Mouse (Mus musculus) hindbrain, embryonic 12.5 days (tissue): ENCODE data around the gene Rab40c. TPM values are rescaled to one million over a fixed set of nuclear protein-coding genes. Genes with fewer than 3 reads are reported as not detected.

ENCODE experiments used
- ATAC-seq: fragments of 200-750 bp; cut with Nextera tagmentation; 2 replicates; pipeline ENCODE4 v1.8.0; 2017; ENCODE audit warnings: moderate TSS enrichment; ENCODE audit not compliant: low FRiP score
- H3K27ac ChIP-seq: fragments of 300-500 bp; sonication (generic); 2 replicates; pipeline ENCODE4 v1.5.1; 2016; ENCODE audit warnings: mild to moderate bottlenecking
- H3K27me3 ChIP-seq: fragments of 300-500 bp; sonication (generic); 2 replicates; pipeline ENCODE4 v1.6.1; 2016; ENCODE audit warnings: mild to moderate bottlenecking
- H3K36me3 ChIP-seq: fragments of 300-500 bp; sonication (generic); 2 replicates; pipeline ENCODE4 v1.6.1; 2016; ENCODE audit warnings: mild to moderate bottlenecking
- H3K4me1 ChIP-seq: fragments of 300-500 bp; sonication (generic); 2 replicates; pipeline ENCODE4 v1.6.1; 2016
- H3K4me2 ChIP-seq: fragments of 300-500 bp; sonication (generic); replicated peaks from 2 replicates; pipeline ENCODE4 v1.6.1; 2016; ENCODE audit warnings: mild to moderate bottlenecking
- H3K4me3 ChIP-seq: fragments of 300-500 bp; sonication (generic); 2 replicates; pipeline ENCODE4 v1.5.1; 2016; ENCODE audit warnings: mild to moderate bottlenecking
- H3K9ac ChIP-seq: fragments of 300-500 bp; sonication (generic); 2 replicates; pipeline ENCODE4 v1.6.1; 2016; ENCODE audit warnings: mild to moderate bottlenecking, moderate library complexity
- H3K9me3 ChIP-seq: fragments of 300-500 bp; sonication (generic); replicated peaks from 2 replicates; pipeline ENCODE4 v1.6.1; 2016; ENCODE audit warnings: mild to moderate bottlenecking
- WGBS: fragments of 180-500 bp; shearing (Covaris S2); methylation state at CpG from one replicate; pipeline ENCODE4 v1.1.7; 2016; 5-methylcytosine and 5-hydroxymethylcytosine counted together
- polyA plus RNA-seq: library from polyadenylated mRNA; unstranded; fragments of >200 nt; fragmentation: Nextera tagmentation; extraction: Ambion mirVana; gene quantifications from 2 replicates; pipeline ENCODE4 v1.2.1, GENCODE M21; 2016

Rab40c gene
- polyA plus RNA-seq = 42.1 and 43.6 TPM in 2 replicates

DNA sequence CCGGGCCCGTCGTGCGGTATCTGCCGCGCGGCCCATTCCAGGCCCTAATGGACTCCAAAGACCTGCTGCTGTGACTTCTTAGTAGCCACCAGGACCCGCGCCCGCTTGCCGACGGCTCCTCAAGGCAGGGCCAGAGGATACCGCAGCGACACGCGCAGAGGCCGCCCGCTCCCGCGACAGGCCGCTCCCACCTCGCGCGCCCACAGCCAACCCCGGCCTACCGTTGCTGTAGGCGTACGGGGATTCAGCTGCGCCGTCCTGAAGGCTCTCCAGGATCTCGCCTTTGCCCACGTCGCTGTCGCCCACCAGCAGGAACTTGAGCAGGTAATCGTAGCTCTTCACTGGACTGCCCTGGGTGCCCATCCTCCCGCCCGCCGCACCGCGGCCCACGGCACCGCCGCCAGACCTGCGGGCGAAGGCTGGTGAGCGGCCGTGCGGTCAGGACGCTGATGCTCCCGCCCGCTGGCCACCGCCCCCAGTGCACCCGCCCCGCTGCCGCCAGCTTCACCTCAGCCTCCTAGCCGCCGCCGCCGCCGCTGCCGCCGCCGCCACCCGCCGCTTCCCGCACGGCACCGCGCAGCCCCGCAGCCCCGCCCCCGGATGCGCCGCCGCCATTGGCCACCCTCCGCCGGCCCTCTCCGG is at the start of gene Rab40c:
TSS of gene Rab40c (minus strand) at position 584 of the 642 bp plus-strand sequence.
- Histone ChIP-seq H3K27ac (peak within 1 kb of the TSS; percentile 96), H3K4me1 (peaks cover 22% of the 10 kb centered on the region), H3K36me3 (0 out of 2 replicates have a peak, but pooled peaks cover 11% of the 10 kb centered on the region), H3K27me3 (no peaks in the 10 kb centered on the region), H3K9me3 (no peaks in the 10 kb centered on the region), H3K4me2 (peak within 1 kb of the TSS; percentile 78), H3K4me3 (peak within 1 kb of the TSS; percentile 87), H3K9ac (peak within 1 kb of the TSS; percentile 84)
- WGBS = under 1% methylated on average over 75 of the region's 78 CpGs
- peak; percentile 1; the same call in 1 of the 2 replicates for ATAC-seq

DNA sequence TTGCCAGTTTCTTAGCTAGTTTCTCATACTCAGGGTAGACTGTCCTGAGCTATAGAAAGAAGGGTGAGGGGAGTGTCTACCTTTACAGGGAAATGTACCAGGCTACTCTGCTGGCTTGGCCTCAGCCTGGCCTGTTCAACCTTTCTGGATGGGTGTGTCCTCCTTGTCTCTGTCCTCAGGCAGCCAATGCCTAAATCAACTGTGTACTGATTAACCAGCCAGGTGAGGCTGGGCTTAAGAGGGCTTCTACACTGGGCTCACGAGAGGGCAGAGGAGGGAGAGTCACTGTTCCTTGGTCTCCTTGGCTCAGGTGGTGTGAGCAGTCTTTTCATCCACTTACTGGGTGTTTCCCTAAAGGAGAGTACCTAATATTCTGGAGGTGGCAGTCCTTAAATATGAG is 48.6 kb upstream of the Rab40c start:
- no peak overlapping the region for H3K4me2 ChIP-seq
- H3K27ac ChIP-seq = no peak overlapping the region
- H3K9me3 ChIP-seq = no peaks in the 10 kb centered on the region
- H3K36me3 ChIP-seq = peaks cover 23% of the 10 kb centered on the region; the same call in 1 of the 2 replicates
- no peaks in the 10 kb centered on the region for H3K4me1 ChIP-seq
- no peaks in the 10 kb centered on the region for H3K27me3 ChIP-seq
- no peak overlapping the region for H3K4me3 ChIP-seq
- no peak for ATAC-seq
- WGBS = 94% methylated on average over 1 of the region's 1 CpGs
- no peak overlapping the region for H3K9ac ChIP-seq

DNA sequence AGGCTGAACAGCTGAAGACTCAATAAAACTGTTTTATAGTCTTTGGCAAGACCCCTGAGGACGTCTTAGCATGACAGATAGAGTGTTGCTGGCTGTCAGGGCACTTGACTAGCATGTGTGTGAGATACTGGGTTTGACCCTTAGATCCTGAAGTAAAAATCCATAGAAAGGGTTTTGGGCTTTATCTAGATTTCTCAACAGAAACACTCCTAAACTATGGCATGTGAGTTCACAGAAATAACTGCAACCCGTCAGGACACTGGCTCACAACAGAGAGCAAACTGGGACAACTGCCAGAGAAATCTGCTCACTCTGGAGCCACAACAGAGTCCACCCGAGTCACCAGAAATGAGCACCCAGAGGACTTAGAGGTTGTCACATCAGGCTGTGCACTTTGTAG is 48.1 kb upstream of the Rab40c start:
- no peaks in the 10 kb centered on the region for H3K9me3 ChIP-seq
- no peak overlapping the region for H3K9ac ChIP-seq
- H3K4me3 ChIP-seq = no peak overlapping the region
- H3K36me3 ChIP-seq = peaks cover 25% of the 10 kb centered on the region
- H3K4me2 ChIP-seq = no peak overlapping the region
- WGBS = 85% methylated on average over 3 of the region's 3 CpGs
- ATAC-seq = no peak
- no peaks in the 10 kb centered on the region for H3K27me3 ChIP-seq
- no peak overlapping the region for H3K27ac ChIP-seq
- H3K4me1 ChIP-seq = no peaks in the 10 kb centered on the region

DNA sequence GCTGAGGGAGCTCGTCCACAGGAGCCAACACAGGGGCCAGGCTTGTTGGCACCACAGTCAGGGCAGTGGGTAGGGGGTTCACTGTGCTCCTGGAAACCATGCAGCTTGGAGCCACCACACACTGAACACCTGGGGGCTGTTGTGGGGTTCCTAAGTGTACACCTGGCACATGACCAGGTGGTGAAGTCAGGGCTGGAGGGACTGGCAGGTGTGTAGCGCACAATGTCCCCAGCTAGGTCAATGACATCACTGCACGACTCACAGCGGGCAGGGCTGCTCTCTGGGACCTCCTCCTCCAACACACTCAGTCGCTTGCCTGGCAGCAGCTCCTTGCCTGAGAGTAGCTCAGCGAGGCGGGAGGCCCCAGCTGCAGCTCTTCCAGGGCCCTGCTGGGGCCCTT is 44.7 kb upstream of the Rab40c start:
- peaks cover 46% of the 10 kb centered on the region for H3K36me3 ChIP-seq
- no peak overlapping the region for H3K4me2 ChIP-seq
- no peaks in the 10 kb centered on the region for H3K27me3 ChIP-seq
- no peak overlapping the region for H3K4me3 ChIP-seq
- H3K27ac ChIP-seq = no peak overlapping the region
- no peak overlapping the region for H3K9ac ChIP-seq
- H3K9me3 ChIP-seq = no peaks in the 10 kb centered on the region
- ATAC-seq = no peak
- whole genome bisulfite sequencing = 87% methylated on average over 7 of the region's 7 CpGs
- H3K4me1 ChIP-seq = no peaks in the 10 kb centered on the region

DNA sequence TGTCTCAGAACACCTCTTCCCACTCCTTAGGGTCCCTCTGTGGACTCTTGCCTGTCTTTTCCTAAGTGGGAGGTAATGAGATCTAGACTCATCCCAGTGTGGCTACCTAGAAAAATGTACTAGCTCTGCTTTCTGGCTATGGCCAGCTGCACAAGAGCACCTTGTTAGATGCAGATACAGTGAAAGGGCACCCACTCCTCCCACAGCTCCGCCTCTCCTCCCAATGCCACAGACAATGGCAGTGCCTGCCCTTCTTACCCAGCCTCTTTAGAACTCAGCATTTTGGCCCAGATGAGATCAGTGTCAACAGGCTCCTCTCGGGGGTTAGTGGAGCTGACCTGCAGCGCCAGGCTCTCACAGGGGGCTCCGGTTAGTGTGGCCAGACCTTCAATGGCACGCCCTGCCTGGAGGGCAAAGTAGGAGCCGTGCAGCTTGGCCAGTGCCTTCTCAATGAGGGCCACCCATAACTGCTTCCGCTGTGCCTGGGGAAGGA is 42.9 kb upstream of the Rab40c start:
- no peak overlapping the region for H3K4me2 ChIP-seq
- H3K27ac ChIP-seq = no peak overlapping the region
- H3K9ac ChIP-seq = no peak overlapping the region
- no peak overlapping the region for H3K4me3 ChIP-seq
- H3K36me3 ChIP-seq = peaks cover 62% of the 10 kb centered on the region
- no peaks in the 10 kb centered on the region for H3K9me3 ChIP-seq
- H3K4me1 ChIP-seq = no peaks in the 10 kb centered on the region
- no peaks in the 10 kb centered on the region for H3K27me3 ChIP-seq
- ATAC-seq = no peak
- WGBS = 96% methylated on average over 7 of the region's 7 CpGs

DNA sequence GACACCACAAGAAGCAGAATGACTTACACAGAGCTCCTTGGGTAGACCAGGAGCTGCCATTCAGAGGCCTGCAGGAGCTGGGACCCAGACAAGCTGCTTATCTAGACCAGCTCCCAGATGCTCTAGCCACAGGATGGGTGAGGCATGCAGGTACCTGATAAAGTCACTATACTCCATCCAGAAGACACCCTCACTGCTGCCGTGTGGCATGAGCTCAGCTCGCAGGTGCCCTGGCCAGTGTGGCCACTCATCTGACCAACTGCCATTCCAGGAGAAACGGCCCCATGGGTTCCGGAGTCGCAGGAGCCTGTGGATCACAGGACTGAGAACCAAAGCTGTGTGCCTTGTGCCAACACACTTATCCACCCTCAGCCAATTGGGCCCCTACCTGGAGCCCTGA is 42.0 kb upstream of the Rab40c start:
- Histone ChIP-seq H3K4me2 (no peak overlapping the region), H3K4me3 (no peak overlapping the region), H3K36me3 (peaks cover 62% of the 10 kb centered on the region), H3K9ac (no peak overlapping the region), H3K27ac (no peak overlapping the region), H3K9me3 (no peaks in the 10 kb centered on the region), H3K27me3 (no peaks in the 10 kb centered on the region), H3K4me1 (no peaks in the 10 kb centered on the region)
- WGBS = 97% methylated on average over 5 of the region's 5 CpGs
- ATAC-seq = no peak

DNA sequence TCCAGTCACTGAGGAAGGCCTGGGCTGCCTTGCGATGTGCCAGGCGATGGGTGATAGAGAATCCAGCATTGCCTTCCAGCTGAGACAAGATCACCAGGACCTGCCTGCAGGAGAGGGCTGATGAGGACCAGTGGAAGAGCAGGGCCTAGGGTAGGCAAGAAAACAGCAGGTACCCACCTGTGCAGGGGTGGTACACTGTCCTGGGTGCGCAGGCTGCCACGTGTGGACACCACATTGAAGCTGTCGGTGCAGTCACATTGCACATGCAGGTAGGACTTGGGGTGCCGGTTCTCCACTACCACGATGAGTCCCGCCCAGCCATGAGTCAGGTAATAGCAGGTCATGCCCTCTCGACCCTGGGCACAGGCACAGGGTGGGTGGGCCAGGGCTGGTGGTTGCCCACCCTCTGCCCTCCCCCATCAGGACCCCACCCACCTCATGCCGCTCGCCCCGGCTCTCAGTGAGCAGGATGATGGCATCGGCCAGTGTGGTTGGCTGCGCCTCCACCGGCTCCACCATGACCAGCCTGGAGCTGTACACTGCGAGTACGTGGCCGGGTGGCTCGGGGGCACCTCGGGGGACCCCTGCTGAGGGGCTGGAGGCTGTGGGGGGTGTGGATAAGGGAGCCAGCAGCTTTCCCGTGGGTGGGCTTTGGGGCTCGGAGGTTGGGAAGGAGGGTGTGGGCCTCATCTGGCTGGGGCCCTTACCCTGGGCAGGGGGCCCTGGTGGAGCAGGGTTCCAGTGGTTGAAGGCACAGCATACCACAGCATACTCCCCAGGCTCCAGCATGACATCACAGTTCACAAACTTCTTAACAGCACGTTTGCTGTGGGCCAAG is 40.3 kb upstream of the Rab40c start:
- Histone ChIP-seq H3K36me3 (peaks cover 62% of the 10 kb centered on the region), H3K27ac (no peak overlapping the region), H3K4me3 (no peak overlapping the region), H3K4me2 (no peak overlapping the region), H3K9me3 (no peaks in the 10 kb centered on the region), H3K4me1 (0 out of 2 replicates have a peak, but pooled peaks cover 4% of the 10 kb centered on the region), H3K27me3 (no peaks in the 10 kb centered on the region; the same call in 1 of the 2 replicates), H3K9ac (no peak overlapping the region)
- ATAC-seq = no peak
- 93% methylated on average over 23 of the region's 23 CpGs for WGBS

DNA sequence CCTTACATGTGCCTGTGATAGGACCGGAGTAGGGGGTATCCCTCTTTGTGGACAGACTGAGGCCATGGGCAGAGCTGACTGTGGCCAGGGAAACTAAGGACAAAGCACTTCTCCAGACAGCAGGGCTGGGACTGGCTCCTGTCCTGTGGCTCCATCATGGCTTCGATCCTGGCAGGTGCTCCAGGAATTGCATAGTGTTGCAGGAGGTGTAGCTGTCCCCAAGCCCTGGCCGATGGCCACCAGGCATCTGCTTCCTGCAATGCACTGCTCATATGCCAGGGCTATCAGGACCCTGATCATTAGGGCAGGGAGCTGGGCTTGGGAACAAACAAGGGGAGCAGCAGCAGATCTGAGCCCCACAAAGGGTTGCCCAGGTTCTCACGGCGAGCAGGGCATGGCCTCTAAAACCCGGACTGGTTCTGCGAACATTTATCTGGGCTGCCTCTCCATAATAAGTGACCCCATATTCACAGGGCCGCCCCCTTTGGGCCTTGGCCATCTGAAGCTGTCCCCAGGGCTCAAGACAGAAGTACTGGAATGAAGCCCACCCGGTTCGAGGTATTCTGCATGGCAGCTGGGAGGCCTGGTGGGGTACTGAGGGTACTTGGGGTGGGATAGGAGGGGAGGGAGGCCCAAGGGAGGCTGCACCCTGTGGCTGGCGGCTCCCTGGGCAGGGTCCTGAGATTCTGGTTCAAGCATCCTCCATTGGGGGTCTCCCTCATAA is 39.4 kb upstream of the Rab40c start:
- ATAC-seq = no peak
- Histone ChIP-seq H3K9me3 (no peaks in the 10 kb centered on the region), H3K27me3 (peaks cover 3% of the 10 kb centered on the region), H3K4me1 (0 out of 2 replicates have a peak, but pooled peaks cover 4% of the 10 kb centered on the region), H3K27ac (no peak overlapping the region), H3K4me3 (no peak overlapping the region), H3K9ac (no peak overlapping the region), H3K4me2 (no peak overlapping the region), H3K36me3 (peaks cover 55% of the 10 kb centered on the region)
- WGBS = 93% methylated on average over 11 of the region's 11 CpGs

DNA sequence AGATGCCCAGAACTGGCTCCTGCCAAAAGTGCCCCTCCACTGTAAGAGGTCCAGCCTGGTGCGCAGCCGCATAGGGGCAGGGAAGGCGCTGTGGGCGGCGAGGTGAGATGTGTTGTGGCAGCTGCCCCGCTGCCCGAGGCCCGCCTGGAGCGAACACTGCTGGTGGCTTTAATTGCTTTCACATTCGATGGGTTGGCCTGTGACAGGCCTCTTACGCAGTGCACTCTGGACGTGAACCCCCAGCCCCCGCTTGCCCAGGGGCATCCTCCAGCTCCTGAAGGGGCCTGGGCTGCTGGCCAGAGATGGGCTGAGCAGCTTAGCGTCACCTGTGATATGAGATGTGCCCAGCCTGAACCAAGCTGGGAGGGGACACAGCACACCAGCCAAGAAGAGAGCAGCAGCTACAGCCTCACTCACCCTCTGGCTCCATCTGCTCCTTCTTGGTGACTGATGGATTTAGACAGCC is 38.1 kb upstream of the Rab40c start:
- no peak; the same call in 1 of the 2 replicates for ATAC-seq
- Histone ChIP-seq H3K9ac (no peak overlapping the region), H3K4me2 (no peak overlapping the region), H3K9me3 (no peaks in the 10 kb centered on the region), H3K4me3 (no peak overlapping the region), H3K36me3 (peaks cover 42% of the 10 kb centered on the region), H3K27ac (no peak overlapping the region), H3K27me3 (peaks cover 14% of the 10 kb centered on the region), H3K4me1 (0 out of 2 replicates have a peak, but pooled peaks cover 4% of the 10 kb centered on the region)
- 73% methylated on average over 14 of the region's 14 CpGs for WGBS

DNA sequence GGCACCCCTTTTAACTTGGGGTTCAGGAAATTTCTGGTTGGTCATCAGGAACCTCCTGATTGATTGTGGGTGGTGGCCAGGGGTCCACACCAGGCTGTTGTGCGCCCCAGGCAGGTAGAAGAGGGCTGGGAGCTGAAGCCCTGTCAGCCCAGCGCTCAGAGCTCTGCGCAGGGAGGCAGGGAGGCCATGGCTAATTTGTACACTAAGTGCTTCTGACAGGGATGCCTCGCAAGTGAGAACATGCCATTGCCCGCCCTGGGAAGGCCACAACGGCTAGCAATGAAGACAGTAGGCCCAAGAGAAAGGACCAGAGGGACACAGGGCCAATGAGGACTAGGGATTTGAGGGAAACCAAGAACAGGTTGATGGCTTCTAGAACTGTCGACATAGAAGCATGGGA is 37.1 kb upstream of the Rab40c start:
- Histone ChIP-seq H3K4me1 (peaks cover 10% of the 10 kb centered on the region), H3K4me3 (no peak overlapping the region), H3K4me2 (no peak overlapping the region), H3K36me3 (peaks cover 37% of the 10 kb centered on the region), H3K27me3 (peaks cover 24% of the 10 kb centered on the region), H3K9me3 (no peaks in the 10 kb centered on the region), H3K27ac (no peak overlapping the region), H3K9ac (no peak overlapping the region)
- ATAC-seq = no peak
- 83% methylated on average over 7 of the region's 7 CpGs for WGBS

DNA sequence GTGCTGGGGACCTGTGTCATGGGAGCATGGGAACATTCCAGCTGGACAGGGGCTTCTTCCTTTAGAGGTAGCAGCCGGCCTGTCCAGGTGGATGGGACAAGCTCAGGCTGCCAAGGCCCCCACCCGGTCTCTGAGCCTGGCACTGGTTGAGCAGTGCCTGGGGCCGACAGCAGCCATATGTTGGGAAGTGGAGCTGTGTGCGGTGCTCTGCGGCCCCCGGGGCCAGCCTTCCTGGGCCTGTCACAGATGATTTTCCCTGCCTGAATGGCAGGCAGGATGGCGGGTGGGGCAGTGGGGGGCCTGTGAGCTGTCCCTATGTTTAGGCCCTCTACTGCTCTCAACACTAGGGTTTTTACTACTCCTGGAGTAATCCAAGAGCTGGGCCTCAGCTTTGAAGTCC is 36.7 kb upstream of the Rab40c start:
- WGBS = 69% methylated on average over 7 of the region's 7 CpGs
- H3K4me3 ChIP-seq = no peak overlapping the region
- H3K9ac ChIP-seq = no peak overlapping the region

DNA sequence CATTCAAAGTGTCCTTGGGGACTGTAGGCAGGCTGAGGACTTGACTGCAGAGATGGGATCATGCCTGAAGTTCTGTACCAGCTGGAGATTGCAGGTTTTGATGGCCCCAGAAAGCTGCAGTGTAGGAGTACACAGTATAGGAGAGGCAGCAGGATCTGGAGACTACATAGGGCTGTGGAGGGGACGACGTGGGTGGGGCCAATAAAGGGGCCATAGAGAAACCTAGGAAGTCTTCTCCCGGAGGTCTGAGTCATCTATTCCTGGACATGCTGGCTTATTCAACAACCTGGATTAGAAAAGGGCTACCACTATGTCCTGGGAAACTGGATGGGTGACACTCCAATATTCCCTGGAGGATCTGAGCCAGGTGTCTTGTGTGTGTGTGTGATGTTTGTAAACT is 36.2 kb upstream of the Rab40c start:
- no peak overlapping the region for H3K4me2 ChIP-seq
- WGBS = 67% methylated on average over 3 of the region's 3 CpGs
- no peak overlapping the region for H3K4me3 ChIP-seq
- peaks cover 33% of the 10 kb centered on the region for H3K27me3 ChIP-seq
- ATAC-seq = no peak
- H3K4me1 ChIP-seq = peaks cover 16% of the 10 kb centered on the region
- H3K9ac ChIP-seq = no peak overlapping the region
- no peaks in the 10 kb centered on the region for H3K9me3 ChIP-seq
- H3K36me3 ChIP-seq = peaks cover 30% of the 10 kb centered on the region
- H3K27ac ChIP-seq = no peak overlapping the region

More for the DNA sequence above, 36.7 kb upstream of the Rab40c start:
- Histone ChIP-seq H3K4me2 (no peak overlapping the region), H3K27ac (no peak overlapping the region), H3K36me3 (peaks cover 33% of the 10 kb centered on the region), H3K4me1 (peaks cover 14% of the 10 kb centered on the region), H3K27me3 (peaks cover 28% of the 10 kb centered on the region), H3K9me3 (no peaks in the 10 kb centered on the region)
- ATAC-seq = no peak
